Mouse (Mus musculus) bone marrow macrophage, adult 2 months (primary cell): ENCODE measurements at regions not wholly inside any gene's neighbourhood (a gene's known extent, or its start where the extent isn't known, plus 50 kb on each side); places are given as distances from the start of the nearest gene placed in this dataset.
"Not testable (repeated sequence)": the region's sequence is repeated elsewhere in the genome, so short reads cannot be mapped to it uniquely, and the experiment has no call there.

Experiments
- H3K27ac ChIP-seq: 2 replicates; pipeline ENCODE4 v1.5.1; 2012; ENCODE audit warnings: low read depth, low read length; ENCODE audit not compliant: insufficient read depth
- H3K4me1 ChIP-seq: 2 replicates; pipeline ENCODE4 v1.6.1; 2012; ENCODE audit warnings: low read length; ENCODE audit not compliant: control insufficient read depth, insufficient read depth
- H3K4me3 ChIP-seq: 2 replicates; pipeline ENCODE4 v1.5.1; 2012; ENCODE audit warnings: mild to moderate bottlenecking, low read length, moderate library complexity; ENCODE audit not compliant: insufficient read depth
- CTCF ChIP-seq: IDR thresholded peaks from 2 replicates; pipeline ENCODE4 v1.5.1; 2012; ENCODE audit warnings: low read depth, mild to moderate bottlenecking, low read length, moderate library complexity
- POLR2A ChIP-seq: IDR thresholded peaks from 2 replicates; pipeline ENCODE4 v1.6.1; 2012; ENCODE audit warnings: mild to moderate bottlenecking, low read depth, low read length, borderline replicate concordance

- Histone ChIP-seq H3K27ac (no peak overlapping the region), H3K4me1 (no peaks in the 10 kb centered on the region), H3K4me3 (no peak overlapping the region)
- TF ChIP-seq CTCF: no peak
- no peak for TF ChIP-seq POLR2A
Observed at GRCm38 (mm10) chr14:53992712-53993286, 261.1 kb downstream of the Dad1 start.

GRCm38 (mm10) chr14:53991390-53991789 lies 262.5 kb downstream of the Dad1 start:
- no peak for TF ChIP-seq CTCF
- no peak for TF ChIP-seq POLR2A

GRCm38 (mm10) chr14:53980771-53981170 lies 273.1 kb downstream of the Dad1 start:
- H3K4me1 ChIP-seq: no peaks in the 10 kb centered on the region
- H3K4me3 ChIP-seq: no peak overlapping the region
- no peak overlapping the region for H3K27ac ChIP-seq
- TF ChIP-seq POLR2A (no peak), CTCF (no peak)

More at GRCm38 (mm10) chr14:53991390-53991789, 262.5 kb downstream of the Dad1 start:
- no peak overlapping the region for H3K27ac ChIP-seq
- H3K4me3 ChIP-seq: no peak overlapping the region
- no peaks in the 10 kb centered on the region for H3K4me1 ChIP-seq

GRCm38 (mm10) chr14:53961426-53961825 lies 292.5 kb downstream of the Dad1 start:
- not testable (repeated sequence) for H3K4me3 ChIP-seq, H3K27ac ChIP-seq, H3K4me1 ChIP-seq

GRCm38 (mm10) chr14:53960779-53961178 lies 293.1 kb downstream of the Dad1 start:
- no peak overlapping the region for H3K4me3 ChIP-seq
- H3K4me1 ChIP-seq: no peaks in the 10 kb centered on the region
- no peak overlapping the region for H3K27ac ChIP-seq
- no peak for TF ChIP-seq CTCF

- H3K27ac ChIP-seq, H3K4me1 ChIP-seq, H3K4me3 ChIP-seq: not testable (repeated sequence)
Observed at GRCm38 (mm10) chr14:53935791-53936231, 318.1 kb downstream of the Dad1 start.

- not testable (repeated sequence) for H3K27ac ChIP-seq, H3K4me3 ChIP-seq, H3K4me1 ChIP-seq
Observed at GRCm38 (mm10) chr14:53935336-53935735, 318.6 kb downstream of the Dad1 start.

- Histone ChIP-seq H3K27ac (no peak overlapping the region), H3K4me1 (no peaks in the 10 kb centered on the region), H3K4me3 (no peak overlapping the region)
- no peak for TF ChIP-seq CTCF
- no peak for TF ChIP-seq POLR2A
Observed at GRCm38 (mm10) chr14:53910871-53911270, 343.0 kb downstream of the Dad1 start.

GRCm38 (mm10) chr14:53904578-53904977 lies 349.3 kb downstream of the Dad1 start:
- Histone ChIP-seq H3K27ac (no peak overlapping the region), H3K4me1 (no peaks in the 10 kb centered on the region), H3K4me3 (no peak overlapping the region)
- no peak for TF ChIP-seq CTCF
- no peak for TF ChIP-seq POLR2A

- no peak overlapping the region for H3K4me3 ChIP-seq
Observed at GRCm38 (mm10) chr14:53901103-53901502, 352.8 kb downstream of the Dad1 start.

GRCm38 (mm10) chr14:53881304-53881703 lies 372.6 kb downstream of the Dad1 start:
- Histone ChIP-seq H3K27ac (no peak overlapping the region), H3K4me3 (no peak overlapping the region), H3K4me1 (no peaks in the 10 kb centered on the region)
- no peak for TF ChIP-seq POLR2A
- no peak for TF ChIP-seq CTCF

More at GRCm38 (mm10) chr14:53901103-53901502, 352.8 kb downstream of the Dad1 start:
- TF ChIP-seq POLR2A: no peak
- no peak for TF ChIP-seq CTCF
- H3K27ac ChIP-seq: no peak overlapping the region
- H3K4me1 ChIP-seq: no peaks in the 10 kb centered on the region
